Mouse (Mus musculus) lung, embryonic 15.5 days (tissue): ENCODE measurements around the gene Mib2. TPM values are rescaled to one million over a fixed set of nuclear protein-coding genes. Genes with fewer than 3 reads are reported as not detected.

Source experiments
- ATAC-seq: fragments of 200-750 bp; cut with Nextera tagmentation; 2 replicates; pipeline ENCODE4 v1.8.0; 2017; ENCODE audit warnings: moderate number of reproducible peaks, borderline replicate concordance; ENCODE audit not compliant: low FRiP score, low TSS enrichment; ENCODE audit errors: extremely low read depth
- H3K27ac ChIP-seq: fragments of 300-500 bp; sonication (generic); 2 replicates; pipeline ENCODE4 v1.5.1; 2015; ENCODE audit warnings: moderate library complexity, mild to moderate bottlenecking, inconsistent platforms
- H3K27me3 ChIP-seq: fragments of 300-500 bp; sonication (generic); 2 replicates; pipeline ENCODE4 v1.6.1; 2015; ENCODE audit warnings: inconsistent platforms
- H3K36me3 ChIP-seq: fragments of 300-500 bp; sonication (generic); 2 replicates; pipeline ENCODE4 v1.6.1; 2015; ENCODE audit warnings: inconsistent platforms
- H3K4me1 ChIP-seq: fragments of 300-500 bp; sonication (generic); 2 replicates; pipeline ENCODE4 v1.6.1; 2015; ENCODE audit warnings: inconsistent platforms
- H3K4me2 ChIP-seq: fragments of 300-500 bp; sonication (generic); 2 replicates; pipeline ENCODE4 v1.6.1; 2015; ENCODE audit warnings: inconsistent platforms, mild to moderate bottlenecking, moderate library complexity
- H3K4me3 ChIP-seq: fragments of 300-500 bp; sonication (generic); 2 replicates; pipeline ENCODE4 v1.5.1; 2015; ENCODE audit warnings: mild to moderate bottlenecking, inconsistent platforms
- H3K9ac ChIP-seq: fragments of 300-500 bp; sonication (generic); 2 replicates; pipeline ENCODE4 v1.6.1; 2015; ENCODE audit warnings: inconsistent platforms
- H3K9me3 ChIP-seq: fragments of 300-500 bp; sonication (generic); 2 replicates; pipeline ENCODE4 v1.6.1; 2016; ENCODE audit warnings: inconsistent platforms
- WGBS: fragments of 180-500 bp; shearing (Covaris S2); methylation state at CpG from one replicate; pipeline ENCODE4 v1.1.7; 2015; 5-methylcytosine and 5-hydroxymethylcytosine counted together
- polyA plus RNA-seq: library from polyadenylated mRNA; unstranded; fragments of >200 nt; fragmentation: Nextera tagmentation; extraction: Ambion mirVana; gene quantifications from 2 replicates; pipeline ENCODE4 v1.2.1, GENCODE M21; 2015

Gene Mib2
- polyA plus RNA-seq: 27.6 and 29.1 TPM in 2 replicates

- peak within 1 kb of the TSS; percentile 84 for H3K4me2 ChIP-seq
- no peaks in the 10 kb centered on the region for H3K27me3 ChIP-seq
- H3K36me3 ChIP-seq: peaks cover 9% of the 10 kb centered on the region; the same call in 1 of the 2 replicates
- WGBS: under 1% methylated on average over 70 of the region's 73 CpGs
- peaks cover 16% of the 10 kb centered on the region for H3K4me1 ChIP-seq
- peak within 1 kb of the TSS; percentile 90 for H3K4me3 ChIP-seq
- peak within 1 kb of the TSS; percentile 74 for H3K9ac ChIP-seq
- H3K9me3 ChIP-seq: no peaks in the 10 kb centered on the region
- peak within 1 kb of the TSS; percentile 80 for H3K27ac ChIP-seq
- peak; percentile 99 for ATAC-seq
Measured at GRCm38 (mm10) chr4:155668689-155669597, at the start of gene Mib2. Gene Mib2 (minus strand): TSS chr4:155669198.

GRCm38 (mm10) chr4:155710521-155711252 is 41.7 kb upstream of the Mib2 start:
- WGBS: 59% methylated on average over 6 of the region's 6 CpGs
- Histone ChIP-seq H3K27ac (peak overlapping the region; percentile 64), H3K36me3 (peaks cover 8% of the 10 kb centered on the region), H3K27me3 (no peaks in the 10 kb centered on the region), H3K4me3 (no peak overlapping the region), H3K4me2 (0 out of 2 replicates have a peak overlapping the region, but pooled peaks have one; percentile 3), H3K4me1 (peaks cover 27% of the 10 kb centered on the region), H3K9me3 (no peaks in the 10 kb centered on the region), H3K9ac (no peak overlapping the region)
- ATAC-seq: no peak

GRCm38 (mm10) chr4:155708988-155709387 is 40.0 kb upstream of the Mib2 start:
- Histone ChIP-seq H3K9me3 (no peaks in the 10 kb centered on the region), H3K36me3 (no peaks in the 10 kb centered on the region), H3K9ac (no peak overlapping the region), H3K4me1 (peaks cover 27% of the 10 kb centered on the region), H3K27me3 (no peaks in the 10 kb centered on the region), H3K27ac (peak overlapping the region; percentile 25), H3K4me2 (no peak overlapping the region), H3K4me3 (no peak overlapping the region)
- no peak for ATAC-seq

GRCm38 (mm10) chr4:155708582-155708981 is 39.6 kb upstream of the Mib2 start:
- no peak overlapping the region for H3K4me3 ChIP-seq
- no peak for ATAC-seq
- no peak overlapping the region for H3K4me2 ChIP-seq
- H3K4me1 ChIP-seq: peaks cover 27% of the 10 kb centered on the region
- H3K9ac ChIP-seq: no peak overlapping the region
- no peaks in the 10 kb centered on the region for H3K36me3 ChIP-seq
- no peaks in the 10 kb centered on the region for H3K27me3 ChIP-seq
- WGBS: 64% methylated on average over 2 of the region's 2 CpGs
- H3K9me3 ChIP-seq: no peaks in the 10 kb centered on the region
- H3K27ac ChIP-seq: peak overlapping the region; percentile 25; the same call in 1 of the 2 replicates

- Histone ChIP-seq H3K4me3 (peak overlapping the region; percentile 89), H3K27me3 (no peaks in the 10 kb centered on the region), H3K9ac (peak overlapping the region; percentile 95), H3K27ac (peak overlapping the region; percentile 94), H3K4me1 (peaks cover 24% of the 10 kb centered on the region), H3K36me3 (no peaks in the 10 kb centered on the region), H3K9me3 (no peaks in the 10 kb centered on the region), H3K4me2 (peak overlapping the region; percentile 68)
- WGBS: 1% methylated on average over 19 of the region's 19 CpGs
- ATAC-seq: no peak; the same call in 1 of the 2 replicates
Measured at GRCm38 (mm10) chr4:155705592-155705929, 36.6 kb upstream of the Mib2 start.

- peaks cover 18% of the 10 kb centered on the region for H3K4me1 ChIP-seq
- ATAC-seq: peak; percentile 96
- peak within 1 kb of the TSS; percentile 89 for H3K4me3 ChIP-seq
- no peaks in the 10 kb centered on the region for H3K9me3 ChIP-seq
- no peaks in the 10 kb centered on the region for H3K36me3 ChIP-seq
- peak within 1 kb of the TSS; percentile 95 for H3K9ac ChIP-seq
- WGBS: under 1% methylated on average over 83 of the region's 83 CpGs
- H3K4me2 ChIP-seq: peak within 1 kb of the TSS; percentile 68
- H3K27me3 ChIP-seq: no peaks in the 10 kb centered on the region
- peak within 1 kb of the TSS; percentile 94 for H3K27ac ChIP-seq
Measured at GRCm38 (mm10) chr4:155704721-155705591, 36.0 kb upstream of the Mib2 start, which contains the start of gene Ssu72. Gene Ssu72 (plus strand): TSS chr4:155704800.

GRCm38 (mm10) chr4:155703425-155703929 is 34.5 kb upstream of the Mib2 start:
- 93% methylated on average over 4 of the region's 4 CpGs for WGBS
- H3K4me1 ChIP-seq: peaks cover 9% of the 10 kb centered on the region
- no peak for ATAC-seq

GRCm38 (mm10) chr4:155700425-155700824 is 31.4 kb upstream of the Mib2 start:
- no peaks in the 10 kb centered on the region for H3K9me3 ChIP-seq
- no peaks in the 10 kb centered on the region for H3K36me3 ChIP-seq
- no peak for ATAC-seq
- peaks cover 3% of the 10 kb centered on the region; the same call in 1 of the 2 replicates for H3K27me3 ChIP-seq
- peaks cover 2% of the 10 kb centered on the region; the same call in 1 of the 2 replicates for H3K4me1 ChIP-seq
- H3K27ac ChIP-seq: no peak overlapping the region
- no peak overlapping the region for H3K4me3 ChIP-seq
- H3K9ac ChIP-seq: no peak overlapping the region
- no peak overlapping the region for H3K4me2 ChIP-seq

More at GRCm38 (mm10) chr4:155703425-155703929, 34.5 kb upstream of the Mib2 start:
- H3K9ac ChIP-seq: no peak overlapping the region
- no peak overlapping the region for H3K4me3 ChIP-seq
- H3K36me3 ChIP-seq: no peaks in the 10 kb centered on the region
- no peaks in the 10 kb centered on the region for H3K27me3 ChIP-seq
- H3K27ac ChIP-seq: no peak overlapping the region
- H3K9me3 ChIP-seq: no peaks in the 10 kb centered on the region
- H3K4me2 ChIP-seq: 0 out of 2 replicates have a peak overlapping the region, but pooled peaks have one; percentile 68

GRCm38 (mm10) chr4:155696261-155697255 is 27.6 kb upstream of the Mib2 start:
- no peak for ATAC-seq
- WGBS: 60% methylated on average over 16 of the region's 16 CpGs
- H3K9ac ChIP-seq: no peak overlapping the region
- no peaks in the 10 kb centered on the region for H3K9me3 ChIP-seq
- no peaks in the 10 kb centered on the region for H3K36me3 ChIP-seq
- peaks cover 9% of the 10 kb centered on the region; the same call in 1 of the 2 replicates for H3K27me3 ChIP-seq
- H3K4me3 ChIP-seq: no peak overlapping the region
- H3K27ac ChIP-seq: no peak overlapping the region
- peaks cover 13% of the 10 kb centered on the region for H3K4me1 ChIP-seq
- H3K4me2 ChIP-seq: no peak overlapping the region

- H3K9ac ChIP-seq: no peak overlapping the region
- peaks cover 9% of the 10 kb centered on the region; the same call in 1 of the 2 replicates for H3K27me3 ChIP-seq
- no peaks in the 10 kb centered on the region for H3K36me3 ChIP-seq
- H3K4me2 ChIP-seq: peak overlapping the region; percentile 99
- ATAC-seq: no peak
- H3K4me3 ChIP-seq: peak overlapping the region; percentile 70; the same call in 1 of the 2 replicates
- H3K27ac ChIP-seq: no peak overlapping the region
- 90% methylated on average over 4 of the region's 4 CpGs for WGBS
- peaks cover 13% of the 10 kb centered on the region for H3K4me1 ChIP-seq
- no peaks in the 10 kb centered on the region for H3K9me3 ChIP-seq
Measured at GRCm38 (mm10) chr4:155695531-155696062, 26.6 kb upstream of the Mib2 start.
